Mouse (Mus musculus): Measurements from ENCODE around the gene Mdm2. TPM values are rescaled to one million over a fixed set of nuclear protein-coding genes. Genes with fewer than 3 reads are reported as not detected.

Gene Mdm2
- total and polyA plus RNA-seq, 3 experiments: 24.5 to 51.8 (median 50.1) TPM

DNA sequence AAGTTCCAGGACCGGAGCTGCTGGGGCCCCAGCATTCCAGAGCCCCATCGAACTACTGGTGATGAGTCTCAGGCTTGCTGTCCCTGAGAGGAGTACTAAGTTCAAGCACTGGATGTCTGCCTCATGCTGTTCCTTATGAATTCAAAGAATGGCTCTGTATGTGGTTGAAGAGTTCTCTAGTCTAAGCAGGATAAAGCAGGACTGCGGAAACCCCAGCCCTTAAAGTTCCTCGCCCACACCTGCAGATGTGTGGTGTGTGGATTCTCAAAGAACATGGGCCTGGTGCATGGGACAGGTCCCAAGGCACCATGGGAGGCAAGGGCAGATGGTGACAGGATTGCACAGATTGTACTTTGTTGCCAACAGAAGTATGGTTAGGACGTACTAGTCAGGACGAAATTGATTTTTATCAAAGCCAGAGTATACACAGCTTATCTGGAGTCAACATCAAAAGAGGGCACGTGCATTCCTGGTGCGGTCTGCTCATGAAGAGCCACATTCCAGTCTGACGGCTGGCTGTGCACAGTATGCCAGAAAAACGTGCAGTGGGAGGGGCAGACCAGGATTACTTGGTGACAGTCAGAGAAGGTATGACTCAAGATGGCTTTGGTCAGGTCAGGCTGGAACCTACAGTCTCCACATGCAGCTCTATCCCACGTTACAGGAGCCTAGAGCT lies 18.7 kb upstream of the Mdm2 start:
- no peak for TF ChIP-seq CTCF (IDR thresholded peaks at IDR 0.05)
- TF ChIP-seq POLR2A (IDR thresholded peaks at IDR 0.05; ENCODE audit: insufficient read depth, low read depth, low read length): no peak
- TF ChIP-seq EP300 (IDR thresholded peaks at IDR 0.05; ENCODE audit: insufficient read depth, low read depth, low read length): no peak
- no peak for DNase-seq
- Histone ChIP-seq H3K36me3 (ENCODE audit: control insufficient read depth, insufficient read depth, low read length) (no peaks in the 10 kb centered on the region), H3K4me1 (ENCODE audit: control insufficient read depth, insufficient read depth, low read length) (no peaks in the 10 kb centered on the region), H3K4me3 (no peak overlapping the region), H3K27ac (no peak overlapping the region), H3K79me2 (replicated peaks; ENCODE audit: control insufficient read depth, insufficient read depth, low read length) (no peaks in the 10 kb centered on the region), H3K27me3 (ENCODE audit: control insufficient read depth, insufficient read depth, low read length) (no peaks in the 10 kb centered on the region), H3K9ac (ENCODE audit: low read depth, low read length) (no peak overlapping the region)
- 70% methylated on average over 11 of the region's 11 CpGs for WGBS
- intact Hi-C loops (cut with DNase I): no loop called here

DNA sequence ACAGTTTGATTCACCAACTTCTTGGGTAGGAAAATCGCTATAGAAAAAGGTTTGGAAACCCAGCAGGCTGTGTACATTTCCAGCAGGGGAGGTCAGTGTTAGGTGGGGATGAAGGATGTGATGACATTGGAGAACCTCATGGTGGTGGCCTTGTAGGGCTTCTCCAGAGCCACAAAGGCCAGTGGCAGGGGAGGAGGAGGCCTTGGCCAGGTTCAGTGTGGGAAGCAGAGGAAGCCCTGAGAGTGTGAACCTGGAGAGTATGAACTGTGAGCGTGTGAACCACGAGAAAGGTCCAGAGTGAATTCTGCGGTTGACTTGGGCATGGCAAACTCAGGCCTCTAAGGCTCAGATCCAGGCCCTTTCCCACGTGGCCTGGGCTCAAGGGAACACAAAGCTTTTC lies 18.0 kb upstream of the Mdm2 start:
- H3K4me1 ChIP-seq (ENCODE audit: control insufficient read depth, insufficient read depth, low read length): no peaks in the 10 kb centered on the region
- DNase-seq: no peak
- WGBS: 69% methylated on average over 5 of the region's 5 CpGs
- no peak for TF ChIP-seq POLR2A (IDR thresholded peaks at IDR 0.05; ENCODE audit: insufficient read depth, low read depth, low read length)
- no peak for TF ChIP-seq EP300 (IDR thresholded peaks at IDR 0.05; ENCODE audit: insufficient read depth, low read depth, low read length)
- no peak for TF ChIP-seq CTCF (IDR thresholded peaks at IDR 0.05)
- intact Hi-C loops (cut with DNase I): no loop called here
- no peaks in the 10 kb centered on the region for H3K36me3 ChIP-seq (ENCODE audit: control insufficient read depth, insufficient read depth, low read length)
- H3K79me2 ChIP-seq (replicated peaks; ENCODE audit: control insufficient read depth, insufficient read depth, low read length): no peaks in the 10 kb centered on the region
- no peaks in the 10 kb centered on the region for H3K27me3 ChIP-seq (ENCODE audit: control insufficient read depth, insufficient read depth, low read length)
- H3K9ac ChIP-seq (ENCODE audit: low read depth, low read length): no peak overlapping the region
- no peak overlapping the region for H3K27ac ChIP-seq
- H3K4me3 ChIP-seq: no peak overlapping the region

GRCm38 (mm10) chr10:117727518-117728110 lies 17.1 kb upstream of the Mdm2 start:
- no peaks in the 10 kb centered on the region for H3K4me1 ChIP-seq (ENCODE audit: control insufficient read depth, insufficient read depth, low read length)
- no peaks in the 10 kb centered on the region for H3K79me2 ChIP-seq (replicated peaks; ENCODE audit: control insufficient read depth, insufficient read depth, low read length)
- no peak overlapping the region for H3K4me3 ChIP-seq
- no peak for TF ChIP-seq POLR2A (IDR thresholded peaks at IDR 0.05; ENCODE audit: insufficient read depth, low read depth, low read length)
- no peak for TF ChIP-seq CTCF (IDR thresholded peaks at IDR 0.05)
- no peak for TF ChIP-seq EP300 (IDR thresholded peaks at IDR 0.05; ENCODE audit: insufficient read depth, low read depth, low read length)
- DNase-seq: no peak
- H3K27me3 ChIP-seq (ENCODE audit: control insufficient read depth, insufficient read depth, low read length): no peaks in the 10 kb centered on the region
- no peaks in the 10 kb centered on the region for H3K36me3 ChIP-seq (ENCODE audit: control insufficient read depth, insufficient read depth, low read length)
- H3K9ac ChIP-seq (ENCODE audit: low read depth, low read length): no peak overlapping the region
- intact Hi-C loops (cut with DNase I): no loop called here
- H3K27ac ChIP-seq: no peak overlapping the region
- 77% methylated on average over 9 of the region's 9 CpGs for WGBS

DNA sequence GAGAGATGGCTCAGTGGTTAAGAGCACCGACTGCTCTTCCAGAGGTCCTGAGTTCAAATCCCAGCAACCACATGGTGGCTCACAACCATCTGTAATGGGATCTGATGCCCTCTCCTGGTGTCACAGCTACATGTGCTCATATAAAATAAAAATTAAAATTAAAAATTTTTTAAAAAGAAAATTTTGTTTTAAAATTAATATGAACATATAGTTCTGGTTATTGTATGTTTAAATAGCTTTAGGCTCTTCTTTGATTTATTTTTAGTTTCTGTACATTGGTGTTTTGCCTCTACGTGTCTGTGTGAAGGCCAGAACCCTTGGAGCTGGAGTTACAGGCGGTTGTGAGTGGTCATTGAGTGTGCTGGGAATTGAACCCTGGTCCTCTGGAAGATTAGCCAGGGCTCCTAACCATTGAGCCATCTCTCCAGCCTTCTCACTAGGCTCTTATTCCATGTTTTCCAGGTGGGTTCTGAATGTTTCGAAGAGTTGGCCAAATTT lies 16.4 kb upstream of the Mdm2 start:
- DNase-seq: no peak
- Histone ChIP-seq H3K4me1 (ENCODE audit: control insufficient read depth, insufficient read depth, low read length) (no peaks in the 10 kb centered on the region), H3K9ac (ENCODE audit: low read depth, low read length) (no peak overlapping the region), H3K79me2 (replicated peaks; ENCODE audit: control insufficient read depth, insufficient read depth, low read length) (no peaks in the 10 kb centered on the region), H3K36me3 (ENCODE audit: control insufficient read depth, insufficient read depth, low read length) (no peaks in the 10 kb centered on the region), H3K27me3 (ENCODE audit: control insufficient read depth, insufficient read depth, low read length) (no peaks in the 10 kb centered on the region), H3K4me3 (no peak overlapping the region), H3K27ac (no peak overlapping the region)
- TF ChIP-seq POLR2A (IDR thresholded peaks at IDR 0.05; ENCODE audit: insufficient read depth, low read depth, low read length) (no peak), EP300 (IDR thresholded peaks at IDR 0.05; ENCODE audit: insufficient read depth, low read depth, low read length) (no peak), CTCF (IDR thresholded peaks at IDR 0.05) (no peak)
- intact Hi-C loops (cut with DNase I): no loop called here
- 93% methylated on average over 4 of the region's 4 CpGs for WGBS

DNA sequence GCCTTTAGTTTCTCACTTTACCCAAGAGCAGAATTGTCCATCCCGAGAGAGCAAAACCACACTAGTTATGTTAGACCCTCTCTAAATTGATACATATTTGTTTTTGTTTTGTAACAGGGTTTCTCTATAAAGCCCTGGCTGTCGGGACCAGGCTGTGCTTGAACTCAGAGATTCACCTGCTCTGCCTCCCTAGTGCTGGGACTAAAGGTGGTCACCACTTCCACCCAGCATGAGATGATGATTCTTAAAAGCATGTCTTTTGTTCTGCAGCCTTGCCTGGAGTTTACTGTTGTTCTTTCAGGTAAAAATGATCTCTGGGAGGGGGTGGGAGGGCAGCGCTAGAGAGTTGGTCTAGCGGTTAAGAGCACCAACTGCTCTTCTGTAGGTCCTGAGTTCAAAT lies 15.8 kb upstream of the Mdm2 start:
- H3K4me3 ChIP-seq: no peak overlapping the region
- DNase-seq: no peak
- H3K9ac ChIP-seq (ENCODE audit: low read depth, low read length): no peak overlapping the region
- no peaks in the 10 kb centered on the region for H3K4me1 ChIP-seq (ENCODE audit: control insufficient read depth, insufficient read depth, low read length)
- no peaks in the 10 kb centered on the region for H3K79me2 ChIP-seq (replicated peaks; ENCODE audit: control insufficient read depth, insufficient read depth, low read length)
- no peaks in the 10 kb centered on the region for H3K36me3 ChIP-seq (ENCODE audit: control insufficient read depth, insufficient read depth, low read length)
- 95% methylated on average over 4 of the region's 4 CpGs for WGBS
- TF ChIP-seq EP300 (IDR thresholded peaks at IDR 0.05; ENCODE audit: insufficient read depth, low read depth, low read length) (no peak), CTCF (IDR thresholded peaks at IDR 0.05) (no peak), POLR2A (IDR thresholded peaks at IDR 0.05; ENCODE audit: insufficient read depth, low read depth, low read length) (no peak)
- intact Hi-C loops (cut with DNase I): no loop called here
- H3K27ac ChIP-seq: no peak overlapping the region
- no peaks in the 10 kb centered on the region for H3K27me3 ChIP-seq (ENCODE audit: control insufficient read depth, insufficient read depth, low read length)

DNA sequence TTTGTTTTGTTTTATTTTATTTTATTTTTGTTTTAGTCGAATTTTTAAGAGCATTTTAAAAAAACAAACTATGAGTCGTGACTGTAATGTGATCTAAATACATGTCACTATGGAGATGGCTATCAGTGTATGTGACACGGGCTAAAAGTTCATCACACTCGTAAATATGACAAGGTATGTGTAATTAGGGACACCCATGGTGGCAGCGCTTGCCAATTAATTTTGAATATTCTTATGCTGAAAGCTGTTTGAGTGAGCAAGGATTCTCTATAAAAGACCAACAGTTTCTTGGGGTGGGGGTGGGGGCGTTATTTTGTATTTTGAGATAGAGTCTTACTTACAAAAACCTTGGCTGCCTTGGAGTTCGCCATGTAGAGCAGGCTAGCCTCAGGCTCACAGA lies 15.1 kb upstream of the Mdm2 start:
- H3K9ac ChIP-seq (ENCODE audit: low read depth, low read length): no peak overlapping the region
- TF ChIP-seq CTCF (IDR thresholded peaks at IDR 0.05) (no peak), EP300 (IDR thresholded peaks at IDR 0.05; ENCODE audit: insufficient read depth, low read depth, low read length) (no peak), POLR2A (IDR thresholded peaks at IDR 0.05; ENCODE audit: insufficient read depth, low read depth, low read length) (no peak)
- WGBS: 71% methylated on average over 7 of the region's 7 CpGs
- H3K27ac ChIP-seq: no peak overlapping the region
- DNase-seq: no peak
- no peaks in the 10 kb centered on the region for H3K4me1 ChIP-seq (ENCODE audit: control insufficient read depth, insufficient read depth, low read length)
- H3K36me3 ChIP-seq (ENCODE audit: control insufficient read depth, insufficient read depth, low read length): no peaks in the 10 kb centered on the region
- H3K27me3 ChIP-seq (ENCODE audit: control insufficient read depth, insufficient read depth, low read length): no peaks in the 10 kb centered on the region
- no peak overlapping the region for H3K4me3 ChIP-seq
- intact Hi-C loops (cut with DNase I): no loop called here
- H3K79me2 ChIP-seq (replicated peaks; ENCODE audit: control insufficient read depth, insufficient read depth, low read length): no peaks in the 10 kb centered on the region
